Mouse (Mus musculus): ENCODE data around the gene Asap2. TPM values are rescaled to one million over a fixed set of nuclear protein-coding genes. Genes with fewer than 3 reads are reported as not detected.

The Asap2 gene
- total RNA-seq, 2 experiments from 2014 or later = 10.1 to 12.3 TPM

DNA sequence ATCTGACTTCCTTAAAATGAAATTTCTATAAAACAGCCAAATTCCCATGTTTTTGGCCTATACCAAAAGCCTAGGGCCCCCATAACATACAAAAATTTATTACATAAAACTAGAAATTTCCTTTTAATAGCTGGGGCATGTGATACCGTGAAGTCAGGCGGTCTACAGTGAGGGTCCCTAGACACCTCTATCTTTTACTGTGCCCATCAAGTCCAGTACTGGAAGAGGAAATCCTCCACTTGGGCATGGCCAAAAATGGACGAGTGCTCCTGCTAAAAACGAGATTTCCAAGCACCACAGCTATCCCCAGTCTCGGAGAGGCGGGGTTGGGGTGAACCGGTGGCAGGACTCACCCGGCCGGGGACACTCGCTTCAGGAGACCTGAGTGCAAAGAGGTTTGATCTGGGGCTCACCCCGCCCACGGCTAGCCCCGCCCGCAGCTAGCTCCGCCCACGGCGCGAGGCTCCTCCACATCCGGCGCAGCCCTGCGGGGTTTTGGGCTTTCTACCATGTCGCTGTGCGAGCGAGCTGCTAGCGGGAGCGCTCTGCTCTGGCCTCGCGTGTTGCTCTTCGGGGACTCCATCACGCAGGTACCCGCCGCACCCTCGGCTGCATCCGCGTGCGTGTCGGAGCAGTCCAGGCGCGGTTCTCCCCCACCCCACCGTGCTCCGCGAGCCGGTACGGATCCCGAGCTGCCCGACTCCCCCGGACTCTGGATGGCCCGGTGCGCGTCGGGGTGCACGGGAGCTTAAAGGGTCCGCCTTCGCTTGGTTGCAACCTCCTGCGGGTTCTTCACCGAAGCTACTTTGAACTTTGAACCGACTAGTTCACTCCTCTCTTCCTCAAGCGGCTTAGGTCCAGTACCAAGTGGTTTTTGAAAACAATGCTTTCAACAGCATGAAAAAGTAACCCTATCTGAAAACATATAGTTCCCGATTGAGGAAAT is 325.9 kb downstream of the Asap2 start, which contains the start of gene Iah1:
Gene Iah1, plus strand, starts transcription at position 467 of the 946 bp plus-strand sequence.
- peak; percentile 79 for DNase-seq

GRCm38 (mm10) chr12:21316869-21317265 is 326.6 kb downstream of the Asap2 start:
- no peak for DNase-seq

- peak; percentile 65 for DNase-seq
Measured at GRCm38 (mm10) chr12:21318143-21318895, 328.1 kb downstream of the Asap2 start.

All from gastrocnemius, postnatal 10 days (tissue).